Mouse (Mus musculus): ENCODE results near the gene Gm19426.

Gm19426 gene

GRCm38 (mm10) chr2:84721182-84721581, 22.3 kb downstream of the Gm19426 start:
- DNase-seq (ENCODE audit: low read depth), result no peak

- no peak for DNase-seq (ENCODE audit: low read depth)
These were observed 22.7 kb downstream of the Gm19426 start for GRCm38 (mm10) chr2:84720718-84721117.

GRCm38 (mm10) chr2:84717357-84717756, 26.1 kb downstream of the Gm19426 start:
- DNase-seq (ENCODE audit: low read depth), result no peak

- DNase-seq (ENCODE audit: low read depth), result no peak
These were observed 26.8 kb downstream of the Gm19426 start for GRCm38 (mm10) chr2:84716423-84717355.

GRCm38 (mm10) chr2:84715562-84716361, 27.7 kb downstream of the Gm19426 start:
- DNase-seq (ENCODE audit: low read depth), result peak; percentile 90

GRCm38 (mm10) chr2:84714811-84715561, 28.5 kb downstream of the Gm19426 start, which contains the start of gene Zdhhc5:
Zdhhc5 (minus strand) TSS chr2:84715180.
- DNase-seq (ENCODE audit: low read depth), result peak; percentile 96

GRCm38 (mm10) chr2:84714422-84714810, 29.0 kb downstream of the Gm19426 start:
- no peak for DNase-seq (ENCODE audit: low read depth)

- no peak for DNase-seq (ENCODE audit: low read depth)
These were observed 31.6 kb downstream of the Gm19426 start for GRCm38 (mm10) chr2:84711898-84712297.

GRCm38 (mm10) chr2:84707523-84707922, 35.9 kb downstream of the Gm19426 start:
- no peak for DNase-seq (ENCODE audit: low read depth)

GRCm38 (mm10) chr2:84705295-84705694, 38.2 kb downstream of the Gm19426 start:
- no peak for DNase-seq (ENCODE audit: low read depth)

- DNase-seq (ENCODE audit: low read depth), result no peak
These were observed 39.1 kb downstream of the Gm19426 start for GRCm38 (mm10) chr2:84704329-84704728.

GRCm38 (mm10) chr2:84703497-84703896, 40.0 kb downstream of the Gm19426 start:
- DNase-seq (ENCODE audit: low read depth), result no peak

GRCm38 (mm10) chr2:84695007-84695695, 48.3 kb downstream of the Gm19426 start:
- DNase-seq (ENCODE audit: low read depth), result no peak

Data from c-Kit-positive CD71-positive TER-119-negative erythroid progenitor cells, embryonic 14.5 days (primary cell).